Mouse (Mus musculus): ENCODE measurements around the gene Gcgr.

DNA sequence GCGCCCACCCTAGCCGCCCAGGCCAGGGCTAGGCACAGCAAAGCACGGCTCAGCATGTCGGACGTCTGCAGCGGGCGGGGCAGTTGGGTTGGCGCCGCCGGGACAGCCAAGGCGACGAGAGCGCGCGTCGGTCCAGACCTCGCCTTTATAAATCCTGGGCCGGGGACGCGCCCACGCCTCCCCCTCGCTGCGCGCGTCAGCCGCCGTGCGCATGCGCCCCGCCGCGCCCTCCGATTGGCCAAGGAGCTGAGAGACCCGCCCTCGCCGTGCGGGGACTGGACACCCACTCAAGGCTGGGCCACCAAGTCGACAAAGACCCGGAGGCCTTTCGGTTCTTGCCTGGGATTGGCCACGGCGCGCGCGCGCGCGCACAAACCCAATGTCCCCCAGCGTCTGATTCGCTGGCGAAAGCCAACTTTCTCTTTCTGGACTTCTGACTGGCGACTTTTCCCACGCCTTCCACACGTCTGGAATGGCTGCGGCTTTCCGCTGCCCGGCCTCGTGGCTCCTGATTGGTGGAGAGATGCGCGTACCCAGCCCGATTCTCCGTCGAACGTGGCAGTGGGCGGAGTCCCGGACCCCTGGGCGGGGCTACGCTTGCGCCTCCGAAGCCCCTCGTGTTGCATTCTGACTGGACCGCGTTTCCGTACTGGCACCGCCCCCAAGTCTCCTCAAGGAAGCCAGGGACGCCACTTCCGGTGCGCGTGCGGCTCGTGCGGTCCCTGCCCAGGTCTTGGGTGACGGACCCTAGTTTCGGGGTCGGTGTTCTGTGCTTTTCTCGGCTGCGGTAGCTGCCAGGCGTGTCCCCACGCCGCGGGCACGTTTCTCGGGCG lies 42.5 kb downstream of the Gcgr start, which contains the start of gene P4hb:
- no peak for TF ChIP-seq CTCF (IDR thresholded peaks at IDR 0.05; ENCODE audit: low read depth)
- no peak for TF ChIP-seq EP300 (optimal IDR thresholded peaks at IDR 0.05)
